Mouse (Mus musculus): ENCODE results near the gene Dact2. TPM values are rescaled to one million over a fixed set of nuclear protein-coding genes. Genes with fewer than 3 reads are reported as not detected.

The Dact2 gene
- total RNA-seq, 1 experiment, result 6.7 TPM

DNA sequence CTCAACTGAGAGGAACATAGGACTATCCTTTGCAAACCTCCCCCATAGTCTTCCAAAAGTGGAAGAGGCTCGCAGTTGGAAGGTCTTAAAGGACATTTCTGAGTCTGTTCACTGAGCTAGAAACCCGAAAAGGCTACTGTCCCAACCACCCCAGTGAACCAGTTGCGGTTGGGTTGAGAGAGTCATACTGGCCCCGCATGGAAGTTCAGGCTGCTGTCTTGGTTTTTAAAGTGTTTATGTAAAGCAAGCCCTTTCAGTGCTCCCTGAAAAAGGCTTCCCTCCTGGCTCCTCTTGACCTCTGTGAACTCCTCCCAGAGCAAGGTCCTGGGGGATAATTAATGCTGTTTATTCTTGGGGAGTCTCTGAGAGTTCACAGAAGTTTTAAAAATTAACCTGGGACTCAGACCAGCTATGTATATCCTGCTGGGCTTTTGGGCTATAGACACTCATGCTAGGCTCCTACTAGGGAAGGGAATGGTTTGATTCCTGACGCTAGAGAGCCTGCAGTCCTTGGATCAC lies 33.1 kb downstream of the Dact2 start:
- no peak overlapping the region for H3K27ac ChIP-seq (ENCODE audit: insufficient read depth, low read depth, low read length, poor library complexity, severe bottlenecking)
- in situ Hi-C loops (cut with MboI; ENCODE audit: low sequenced_read_pairs in 2 of 2, unreplicated experiment in 2 of 2), result no loop called here

DNA sequence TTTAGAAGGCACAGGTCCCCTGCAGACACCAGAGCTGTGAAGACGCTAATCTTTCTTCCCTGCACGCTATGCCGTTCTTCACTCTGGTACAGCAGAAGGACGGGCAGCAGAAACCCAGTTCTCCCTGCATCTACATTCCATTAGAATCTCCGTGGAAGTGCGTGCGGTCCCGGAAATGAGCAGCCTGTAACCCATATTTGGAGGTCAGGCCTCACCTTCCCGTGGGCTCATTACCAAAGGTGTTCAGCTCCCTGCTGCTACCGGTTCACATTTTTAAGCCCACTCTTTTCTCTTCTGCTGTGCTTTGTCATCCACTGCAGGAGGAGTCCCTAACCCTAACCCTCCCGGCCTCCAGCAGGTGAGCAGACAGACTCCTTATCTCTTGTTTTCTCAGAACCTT lies 34.7 kb downstream of the Dact2 start:
- H3K4me1 ChIP-seq (ENCODE audit: control insufficient read depth in 2 of 2, insufficient read depth in 2 of 2, low read length in 2 of 2, poor library complexity in 1 of 2), result peaks cover 20 to 45% of the 10 kb centered on the region in 2 experiments; a peak in 3 of 4 replicates

More for the DNA sequence above, 33.1 kb downstream of the Dact2 start:
- Histone ChIP-seq H3K36me3 (ENCODE audit: control insufficient read depth, insufficient read depth, low read length, poor library complexity, severe bottlenecking) (no peaks in the 10 kb centered on the region), H3K4me1 (ENCODE audit: control insufficient read depth in 2 of 2, insufficient read depth in 2 of 2, low read length in 2 of 2, poor library complexity in 1 of 2) (peaks cover 17 to 42% of the 10 kb centered on the region in 2 experiments; a peak in 3 of 4 replicates), H3K4me3 (ENCODE audit: insufficient read depth in 1 of 2, low read depth in 1 of 2, low read length in 2 of 2, poor library complexity in 1 of 2, severe bottlenecking in 1 of 2) (no peak overlapping the region), H3K9me3 (ENCODE audit: control insufficient read depth, insufficient read depth, low read depth, low read length) (no peaks in the 10 kb centered on the region), H3K9ac (ENCODE audit: insufficient read depth, low read depth, low read length, poor library complexity, severe bottlenecking) (no peak overlapping the region)
- no peak for TF ChIP-seq ZC3H11A (IDR thresholded peaks at IDR 0.05; ENCODE audit: borderline replicate concordance, low read depth, low read length)
- no peak for TF ChIP-seq HCFC1 (IDR thresholded peaks at IDR 0.05; ENCODE audit: borderline replicate concordance, insufficient read depth, low read length)
- no peak for TF ChIP-seq MAFK (IDR thresholded peaks at IDR 0.05; ENCODE audit: insufficient read depth, low read depth, low read length)
- TF ChIP-seq CHD2 (IDR thresholded peaks at IDR 0.05; ENCODE audit: low read depth, low read length), result no peak
- TF ChIP-seq ZNF384 (IDR thresholded peaks at IDR 0.05; ENCODE audit: low read depth, low read length), result no peak
- DNase-seq (ENCODE audit: low read depth, low spot score), result no peak

GRCm38 (mm10) chr17:14167594-14167993 lies 36.5 kb downstream of the Dact2 start:
- in situ Hi-C loops (cut with MboI; ENCODE audit: low sequenced_read_pairs in 2 of 2, unreplicated experiment in 2 of 2), result no loop called here
- TF ChIP-seq CHD2 (IDR thresholded peaks at IDR 0.05; ENCODE audit: low read depth, low read length) (no peak), ZC3H11A (IDR thresholded peaks at IDR 0.05; ENCODE audit: borderline replicate concordance, low read depth, low read length) (no peak), HCFC1 (IDR thresholded peaks at IDR 0.05; ENCODE audit: borderline replicate concordance, insufficient read depth, low read length) (no peak), ZNF384 (IDR thresholded peaks at IDR 0.05; ENCODE audit: low read depth, low read length) (no peak), MAFK (IDR thresholded peaks at IDR 0.05; ENCODE audit: insufficient read depth, low read depth, low read length) (no peak)
- H3K27ac ChIP-seq (ENCODE audit: insufficient read depth, low read depth, low read length, poor library complexity, severe bottlenecking), result no peak overlapping the region
- H3K36me3 ChIP-seq (ENCODE audit: control insufficient read depth, insufficient read depth, low read length, poor library complexity, severe bottlenecking), result no peaks in the 10 kb centered on the region
- no peak overlapping the region for H3K4me3 ChIP-seq (ENCODE audit: insufficient read depth in 1 of 2, low read depth in 1 of 2, low read length in 2 of 2, poor library complexity in 1 of 2, severe bottlenecking in 1 of 2)
- no peak for DNase-seq (ENCODE audit: low read depth, low spot score)
- H3K9ac ChIP-seq (ENCODE audit: insufficient read depth, low read depth, low read length, poor library complexity, severe bottlenecking), result no peak overlapping the region
- H3K4me1 ChIP-seq (ENCODE audit: control insufficient read depth in 2 of 2, insufficient read depth in 2 of 2, low read length in 2 of 2, poor library complexity in 1 of 2), result peaks cover 20 to 35% of the 10 kb centered on the region in 2 experiments; a peak in 3 of 4 replicates
- no peaks in the 10 kb centered on the region for H3K9me3 ChIP-seq (ENCODE audit: control insufficient read depth, insufficient read depth, low read depth, low read length)

More for the DNA sequence above, 34.7 kb downstream of the Dact2 start:
- no peak overlapping the region for H3K4me3 ChIP-seq (ENCODE audit: insufficient read depth in 1 of 2, low read depth in 1 of 2, low read length in 2 of 2, poor library complexity in 1 of 2, severe bottlenecking in 1 of 2)
- DNase-seq (ENCODE audit: low read depth, low spot score), result no peak
- no peak overlapping the region for H3K9ac ChIP-seq (ENCODE audit: insufficient read depth, low read depth, low read length, poor library complexity, severe bottlenecking)
- no peak overlapping the region for H3K27ac ChIP-seq (ENCODE audit: insufficient read depth, low read depth, low read length, poor library complexity, severe bottlenecking)
- no peaks in the 10 kb centered on the region for H3K9me3 ChIP-seq (ENCODE audit: control insufficient read depth, insufficient read depth, low read depth, low read length)
- in situ Hi-C loops (cut with MboI; ENCODE audit: low sequenced_read_pairs in 2 of 2, unreplicated experiment in 2 of 2), result no loop called here
- no peaks in the 10 kb centered on the region for H3K36me3 ChIP-seq (ENCODE audit: control insufficient read depth, insufficient read depth, low read length, poor library complexity, severe bottlenecking)
- no peak for TF ChIP-seq HCFC1 (IDR thresholded peaks at IDR 0.05; ENCODE audit: borderline replicate concordance, insufficient read depth, low read length)
- no peak for TF ChIP-seq CHD2 (IDR thresholded peaks at IDR 0.05; ENCODE audit: low read depth, low read length)
- no peak for TF ChIP-seq MAFK (IDR thresholded peaks at IDR 0.05; ENCODE audit: insufficient read depth, low read depth, low read length)
- TF ChIP-seq ZNF384 (IDR thresholded peaks at IDR 0.05; ENCODE audit: low read depth, low read length), result no peak
- TF ChIP-seq ZC3H11A (IDR thresholded peaks at IDR 0.05; ENCODE audit: borderline replicate concordance, low read depth, low read length), result no peak

GRCm38 (mm10) chr17:14166746-14167432 lies 37.2 kb downstream of the Dact2 start:
- H3K4me1 ChIP-seq (ENCODE audit: control insufficient read depth in 2 of 2, insufficient read depth in 2 of 2, low read length in 2 of 2, poor library complexity in 1 of 2), result peaks cover 20 to 33% of the 10 kb centered on the region in 2 experiments; a peak in 3 of 4 replicates
- H3K36me3 ChIP-seq (ENCODE audit: control insufficient read depth, insufficient read depth, low read length, poor library complexity, severe bottlenecking), result no peaks in the 10 kb centered on the region
- in situ Hi-C loops (cut with MboI; ENCODE audit: low sequenced_read_pairs in 2 of 2, unreplicated experiment in 2 of 2), result no loop called here
- H3K27ac ChIP-seq (ENCODE audit: insufficient read depth, low read depth, low read length, poor library complexity, severe bottlenecking), result no peak overlapping the region
- no peak for DNase-seq (ENCODE audit: low read depth, low spot score)
- no peak for TF ChIP-seq ZNF384 (IDR thresholded peaks at IDR 0.05; ENCODE audit: low read depth, low read length)
- TF ChIP-seq ZC3H11A (IDR thresholded peaks at IDR 0.05; ENCODE audit: borderline replicate concordance, low read depth, low read length), result no peak
- TF ChIP-seq CHD2 (IDR thresholded peaks at IDR 0.05; ENCODE audit: low read depth, low read length), result no peak
- TF ChIP-seq HCFC1 (IDR thresholded peaks at IDR 0.05; ENCODE audit: borderline replicate concordance, insufficient read depth, low read length), result no peak
- TF ChIP-seq MAFK (IDR thresholded peaks at IDR 0.05; ENCODE audit: insufficient read depth, low read depth, low read length), result peak; percentile 74; the same call in 1 of the 2 replicates
- H3K4me3 ChIP-seq (ENCODE audit: insufficient read depth in 1 of 2, low read depth in 1 of 2, low read length in 2 of 2, poor library complexity in 1 of 2, severe bottlenecking in 1 of 2), result no peak overlapping the region
- no peaks in the 10 kb centered on the region for H3K9me3 ChIP-seq (ENCODE audit: control insufficient read depth, insufficient read depth, low read depth, low read length)
- no peak overlapping the region for H3K9ac ChIP-seq (ENCODE audit: insufficient read depth, low read depth, low read length, poor library complexity, severe bottlenecking)
